Mouse (Mus musculus) kidney, postnatal 0 days (tissue): ENCODE measurements around the gene Edn3. TPM values are rescaled to one million over a fixed set of nuclear protein-coding genes. Genes with fewer than 3 reads are reported as not detected.

Source experiments
- ATAC-seq: fragments of 200-750 bp; cut with Nextera tagmentation; replicated peaks from 2 replicates; pipeline ENCODE4 v1.8.0; 2017; ENCODE audit warnings: low read depth, moderate number of reproducible peaks, moderate TSS enrichment, moderate library complexity; ENCODE audit not compliant: low FRiP score
- DNase-seq: peaks from one replicate; pipeline ENCODE4 v3.0.0-alpha.2; 2016; ENCODE audit warnings: low spot score
- H3K27ac ChIP-seq: fragments of 300-500 bp; sonication (generic); 2 replicates; pipeline ENCODE4 v1.5.1; 2014; ENCODE audit warnings: mild to moderate bottlenecking
- H3K27me3 ChIP-seq: fragments of 300-500 bp; sonication (generic); 2 replicates; pipeline ENCODE4 v1.6.1; 2014; ENCODE audit warnings: low read length, mixed read lengths; ENCODE audit not compliant: insufficient read depth
- H3K36me3 ChIP-seq: fragments of 300-500 bp; sonication (generic); 2 replicates; pipeline ENCODE4 v1.6.1; 2014; ENCODE audit warnings: low read length, mixed read lengths; ENCODE audit not compliant: insufficient read depth
- H3K4me1 ChIP-seq: fragments of 300-500 bp; sonication (generic); replicated peaks from 2 replicates; pipeline ENCODE4 v1.6.1; 2014; ENCODE audit warnings: antibody characterized with exemption, low read length, mixed read lengths; ENCODE audit not compliant: insufficient read depth
- H3K4me2 ChIP-seq: fragments of 300-500 bp; sonication (generic); 2 replicates; pipeline ENCODE4 v1.6.1; 2014; ENCODE audit warnings: mild to moderate bottlenecking, low read length, moderate library complexity, mixed read lengths
- H3K4me3 ChIP-seq: fragments of 300-500 bp; sonication (generic); replicated peaks from 2 replicates; pipeline ENCODE4 v1.5.1; 2014; ENCODE audit warnings: low read depth, low read length
- H3K9ac ChIP-seq: fragments of 300-500 bp; sonication (generic); 2 replicates; pipeline ENCODE4 v1.6.1; 2014; ENCODE audit warnings: low read depth, low read length
- H3K9me3 ChIP-seq: fragments of 300-500 bp; sonication (generic); replicated peaks from 2 replicates; pipeline ENCODE4 v1.6.1; 2016; ENCODE audit warnings: low read length, inconsistent platforms, mixed read lengths
- CTCF ChIP-seq: IDR thresholded peaks from 2 replicates; pipeline ENCODE4 v1.5.1; 2016; ENCODE audit warnings: antibody characterized with exemption, low read depth, mild to moderate bottlenecking, moderate library complexity
- WGBS: fragments of 180-500 bp; shearing (Covaris S2); extraction: QIAGEN DNeasy Blood & Tissue Kit; methylation state at CpG from one replicate; pipeline ENCODE4 v1.1.7; 2014; 5-methylcytosine and 5-hydroxymethylcytosine counted together
- polyA plus RNA-seq: library from polyadenylated mRNA; unstranded; fragments of >200 nt; fragmentation: Nextera tagmentation; extraction: Ambion mirVana; gene quantifications from 2 replicates; pipeline ENCODE4 v1.2.1, GENCODE M21; 2015

Edn3 gene
- polyA plus RNA-seq, 1 experiment from 2014 or later, result 10.0 TPM

- H3K4me2 ChIP-seq, result no peak overlapping the region
- H3K9me3 ChIP-seq, result no peaks in the 10 kb centered on the region
- no peak for TF ChIP-seq CTCF
- no peaks in the 10 kb centered on the region for H3K4me1 ChIP-seq
- H3K36me3 ChIP-seq, result no peaks in the 10 kb centered on the region
- H3K27ac ChIP-seq, result no peak overlapping the region
- DNase-seq (no peak), ATAC-seq (no peak)
- no peak overlapping the region for H3K9ac ChIP-seq
- 32% methylated on average over 2 of the region's 2 CpGs for WGBS
- no peaks in the 10 kb centered on the region for H3K27me3 ChIP-seq
- no peak overlapping the region for H3K4me3 ChIP-seq
Measured at GRCm38 (mm10) chr2:174807900-174808299, 47.5 kb downstream of the Edn3 start.

- no peak overlapping the region for H3K27ac ChIP-seq
- H3K4me3 ChIP-seq, result no peak overlapping the region
- H3K9ac ChIP-seq, result no peak overlapping the region
- no peaks in the 10 kb centered on the region for H3K36me3 ChIP-seq
- ATAC-seq (no peak), DNase-seq (no peak)
- H3K27me3 ChIP-seq, result no peaks in the 10 kb centered on the region
- 48% methylated on average over 4 of the region's 4 CpGs for WGBS
- H3K4me2 ChIP-seq, result no peak overlapping the region
- no peaks in the 10 kb centered on the region for H3K4me1 ChIP-seq
- no peaks in the 10 kb centered on the region for H3K9me3 ChIP-seq
- no peak for TF ChIP-seq CTCF
Measured at GRCm38 (mm10) chr2:174809296-174809695, 48.9 kb downstream of the Edn3 start.

GRCm38 (mm10) chr2:174813306-174813705 lies 52.9 kb downstream of the Edn3 start:
- WGBS, result 16% methylated on average over 11 of the region's 11 CpGs
- ATAC-seq (no peak), DNase-seq (peak; percentile 40)
- no peak overlapping the region for H3K4me3 ChIP-seq
- no peaks in the 10 kb centered on the region for H3K27me3 ChIP-seq
- TF ChIP-seq CTCF, result no peak
- no peak overlapping the region for H3K27ac ChIP-seq
- no peak overlapping the region for H3K4me2 ChIP-seq
- no peaks in the 10 kb centered on the region for H3K9me3 ChIP-seq
- no peaks in the 10 kb centered on the region for H3K4me1 ChIP-seq
- no peak overlapping the region for H3K9ac ChIP-seq
- no peaks in the 10 kb centered on the region for H3K36me3 ChIP-seq

- ATAC-seq, result no peak
- Histone ChIP-seq H3K36me3 (no peaks in the 10 kb centered on the region), H3K9ac (no peak overlapping the region), H3K4me1 (no peaks in the 10 kb centered on the region), H3K27me3 (no peaks in the 10 kb centered on the region), H3K27ac (no peak overlapping the region), H3K4me3 (no peak overlapping the region), H3K4me2 (no peak overlapping the region), H3K9me3 (no peaks in the 10 kb centered on the region)
- no peak for TF ChIP-seq CTCF
- DNase-seq, result no peak
- 81% methylated on average over 2 of the region's 2 CpGs for WGBS
Measured at GRCm38 (mm10) chr2:174816163-174816562, 55.7 kb downstream of the Edn3 start.

- no peaks in the 10 kb centered on the region for H3K36me3 ChIP-seq
Measured at GRCm38 (mm10) chr2:174820286-174820685, 59.9 kb downstream of the Edn3 start.

GRCm38 (mm10) chr2:174827829-174828228 lies 67.4 kb downstream of the Edn3 start:
- DNase-seq, result no peak
- Histone ChIP-seq H3K9ac (no peak overlapping the region), H3K4me1 (no peaks in the 10 kb centered on the region), H3K9me3 (no peaks in the 10 kb centered on the region), H3K27me3 (no peaks in the 10 kb centered on the region), H3K27ac (no peak overlapping the region), H3K4me3 (no peak overlapping the region), H3K36me3 (no peaks in the 10 kb centered on the region), H3K4me2 (no peak overlapping the region)
- 90% methylated on average over 4 of the region's 4 CpGs for WGBS
- no peak for ATAC-seq
- no peak for TF ChIP-seq CTCF

More at GRCm38 (mm10) chr2:174820286-174820685, 59.9 kb downstream of the Edn3 start:
- no peak overlapping the region for H3K4me2 ChIP-seq
- DNase-seq, result no peak
- H3K27me3 ChIP-seq, result no peaks in the 10 kb centered on the region
- no peak for TF ChIP-seq CTCF
- H3K27ac ChIP-seq, result no peak overlapping the region
- H3K9me3 ChIP-seq, result no peaks in the 10 kb centered on the region
- H3K4me1 ChIP-seq, result no peaks in the 10 kb centered on the region
- no peak for ATAC-seq
- 64% methylated on average over 3 of the region's 3 CpGs for WGBS
- no peak overlapping the region for H3K4me3 ChIP-seq
- H3K9ac ChIP-seq, result no peak overlapping the region

GRCm38 (mm10) chr2:174833608-174834007 lies 73.2 kb downstream of the Edn3 start:
- 49% methylated on average over 5 of the region's 5 CpGs for WGBS
- Histone ChIP-seq H3K9ac (no peak overlapping the region), H3K4me1 (no peaks in the 10 kb centered on the region), H3K36me3 (no peaks in the 10 kb centered on the region), H3K4me3 (no peak overlapping the region), H3K27ac (no peak overlapping the region), H3K9me3 (no peaks in the 10 kb centered on the region), H3K4me2 (no peak overlapping the region), H3K27me3 (no peaks in the 10 kb centered on the region)
- DNase-seq (no peak), ATAC-seq (no peak)
- TF ChIP-seq CTCF, result no peak

Other genes starting within 250 kb of the Edn3 start
- gene Zfp831, start 117.1 kb upstream of the Edn3 start, polyA plus RNA-seq, result not detected in 2 replicates
- gene Gm14444, start 249.6 kb downstream of the Edn3 start, polyA plus RNA-seq, result 0.15 TPM in 1 of 2 replicates, not detected in the other